In the genomic region with DNA sequence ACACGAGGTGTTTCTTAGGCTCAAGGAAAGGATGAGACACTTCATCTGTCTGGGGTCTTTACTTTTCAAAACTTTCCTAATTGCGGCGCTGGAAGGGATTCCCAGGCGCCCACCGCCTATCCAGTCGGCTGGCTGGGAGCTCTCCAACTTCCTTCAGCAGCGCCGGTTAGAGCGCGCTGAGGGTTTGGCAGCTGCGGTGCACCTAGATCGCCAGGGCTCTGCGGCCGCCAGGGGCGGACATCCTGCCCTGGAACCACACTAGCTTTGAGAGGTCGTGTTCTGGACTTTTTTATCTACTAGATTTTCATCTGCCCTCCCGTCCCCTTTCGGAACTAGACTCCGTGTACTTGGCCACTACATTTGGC, we compare ENCODE assay signal across 8 mouse cellular contexts. TPM values are rescaled to one million over a fixed set of nuclear protein-coding genes. Genes with fewer than 3 reads are reported as not detected.
A peak's percentile ranks its signal among the peaks of the same experiment; 100 is the strongest.
DNase-seq lines count a peak whose midpoint lies in the region; ATAC-seq lines count a peak whose summit lies in the region.

No protein-coding gene starts in this region.

- H3K4me2 ChIP-seq in embryonic facial prominence, embryonic 14.5 days (ENCODE audit: low read depth, low read length): peak overlapping the region; percentile 94
- H3K4me2 ChIP-seq in heart, embryonic 13.5 days: peak overlapping the region; percentile 96
- peak overlapping the region; percentile 96 for H3K4me2 ChIP-seq in kidney, embryonic 16.5 days (replicated peaks; ENCODE audit: low read depth, low read length)

- H3K27me3 ChIP-seq in embryonic facial prominence, embryonic 14.5 days (replicated peaks; ENCODE audit: control insufficient read depth, insufficient read depth, low read length): peaks cover 20% of the 10 kb centered on the region
- peaks cover 49% of the 10 kb centered on the region for H3K27me3 ChIP-seq in heart, embryonic 13.5 days (replicated peaks)
- H3K27me3 ChIP-seq in kidney, embryonic 16.5 days (ENCODE audit: insufficient read depth, low read length): peaks cover 25% of the 10 kb centered on the region

- H3K27ac ChIP-seq in embryonic facial prominence, embryonic 14.5 days (replicated peaks; ENCODE audit: low read depth, low read length): no peak overlapping the region
- no peak overlapping the region for H3K27ac ChIP-seq in heart, embryonic 13.5 days (replicated peaks)
- H3K27ac ChIP-seq in kidney, embryonic 16.5 days (ENCODE audit: low read length): no peak overlapping the region

- no peak for ATAC-seq in embryonic facial prominence, embryonic 14.5 days (ENCODE audit: low read depth)
- no peak for ATAC-seq in heart, embryonic 13.5 days (ENCODE audit: extremely low read depth, insufficient number of reproducible peaks, low FRiP score, low TSS enrichment)
- ATAC-seq in kidney, embryonic 16.5 days (ENCODE audit: low FRiP score, low TSS enrichment): peak; percentile 46

- H3K9ac ChIP-seq in embryonic facial prominence, embryonic 14.5 days (ENCODE audit: low read depth, low read length): no peak overlapping the region
- H3K9ac ChIP-seq in heart, embryonic 13.5 days: no peak overlapping the region
- no peak overlapping the region for H3K9ac ChIP-seq in kidney, embryonic 16.5 days (replicated peaks; ENCODE audit: low read length)

- DNase-seq in B cell, adult 2 months: peak; percentile 19 to 34
- DNase-seq in adrenal gland, postnatal 25 days: peak; percentile 70
- peak; percentile 82 for DNase-seq in embryonic facial prominence, embryonic 14.5 days (ENCODE audit: low spot score)
- DNase-seq in lung, postnatal 10 days: peak; percentile 62
- peak; percentile 51 for DNase-seq in ovary, postnatal 36 days (ENCODE audit: low spot score)
- no peak for DNase-seq in thymus, postnatal 25 days

- H3K36me3 ChIP-seq in embryonic facial prominence, embryonic 14.5 days (ENCODE audit: control insufficient read depth, insufficient read depth, low read length): no peaks in the 10 kb centered on the region
- no peaks in the 10 kb centered on the region for H3K36me3 ChIP-seq in heart, embryonic 13.5 days
- H3K36me3 ChIP-seq in kidney, embryonic 16.5 days (ENCODE audit: insufficient read depth, low read length): no peaks in the 10 kb centered on the region

- WGBS in embryonic facial prominence, embryonic 14.5 days: 3% methylated on average over 14 of the region's 19 CpGs
- 2% methylated on average over 19 of the region's 19 CpGs for WGBS in heart, embryonic 13.5 days
- WGBS in kidney, embryonic 16.5 days: under 1% methylated on average over 19 of the region's 19 CpGs

- H3K9me3 ChIP-seq in embryonic facial prominence, embryonic 14.5 days (ENCODE audit: control insufficient read depth, low read length): no peaks in the 10 kb centered on the region
- H3K9me3 ChIP-seq in heart, embryonic 13.5 days: no peaks in the 10 kb centered on the region
- no peaks in the 10 kb centered on the region for H3K9me3 ChIP-seq in kidney, embryonic 16.5 days (ENCODE audit: low read length)

- peaks cover 11% of the 10 kb centered on the region; the same call in 1 of the 2 replicates for H3K4me1 ChIP-seq in embryonic facial prominence, embryonic 14.5 days (ENCODE audit: control insufficient read depth, insufficient read depth, low read length)
- H3K4me1 ChIP-seq in heart, embryonic 13.5 days: peaks cover 13% of the 10 kb centered on the region
- H3K4me1 ChIP-seq in kidney, embryonic 16.5 days (ENCODE audit: insufficient read depth, low read length): peaks cover 18% of the 10 kb centered on the region

- H3K4me3 ChIP-seq in embryonic facial prominence, embryonic 14.5 days (ENCODE audit: low read depth, low read length): peak overlapping the region; percentile 78
- peak overlapping the region; percentile 81 for H3K4me3 ChIP-seq in heart, embryonic 13.5 days
- H3K4me3 ChIP-seq in kidney, embryonic 16.5 days (ENCODE audit: low read length): peak overlapping the region; percentile 68

RNA-seq across cellular contexts. Expression of gene Fam78b, which starts 1.3 kb away (rescaled TPM):
- total RNA-seq in adrenal gland, postnatal 25 days (2021): 5.5 and 9.1 TPM in 2 replicates
- polyA plus RNA-seq in embryonic facial prominence, embryonic 14.5 days (2014; fragmentation: Nextera tagmentation; extraction: Ambion mirVana): 1.6 and 2.3 TPM in 2 replicates
- 0.17 and 0.63 TPM in 2 replicates for polyA plus RNA-seq in heart, embryonic 13.5 days (2015; fragmentation: Nextera tagmentation; extraction: Ambion mirVana)
- polyA plus RNA-seq in kidney, embryonic 16.5 days (2015; fragmentation: Nextera tagmentation; extraction: Ambion mirVana): 0.34 and 0.45 TPM in 2 replicates
